Mouse (Mus musculus): ENCODE results near the gene Pbx4. TPM values are rescaled to one million over a fixed set of nuclear protein-coding genes. Genes with fewer than 3 reads are reported as not detected.
A peak's percentile ranks its signal among the peaks of the same experiment; 100 is the strongest.

Gene Pbx4
- polyA plus RNA-seq, 1 experiment from 2014 or later, result 3.1 TPM

DNA sequence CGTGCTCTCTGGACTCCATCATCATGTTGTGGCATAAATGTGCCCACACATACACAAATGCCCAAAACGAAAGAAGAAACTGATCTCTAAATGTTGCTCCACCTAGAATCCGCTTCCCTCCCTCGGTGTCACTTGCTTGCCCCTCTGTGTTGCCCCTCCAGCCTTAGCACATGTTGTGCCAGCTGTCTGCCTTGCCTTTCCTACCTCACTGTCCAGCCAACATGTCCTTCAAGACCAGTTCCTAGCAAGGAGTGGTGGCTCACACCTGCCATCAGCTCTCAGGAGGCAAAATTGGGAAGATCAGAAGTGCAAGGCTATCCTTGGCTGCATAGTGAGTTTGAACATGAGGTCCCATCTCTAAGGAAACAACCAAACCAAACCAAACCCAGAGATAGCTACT, 45.1 kb downstream of the Pbx4 start:
- peaks cover 89% of the 10 kb centered on the region for H3K27me3 ChIP-seq (replicated peaks)
- H3K9me3 ChIP-seq (replicated peaks), result peaks cover 7% of the 10 kb centered on the region
- ATAC-seq, result no peak

DNA sequence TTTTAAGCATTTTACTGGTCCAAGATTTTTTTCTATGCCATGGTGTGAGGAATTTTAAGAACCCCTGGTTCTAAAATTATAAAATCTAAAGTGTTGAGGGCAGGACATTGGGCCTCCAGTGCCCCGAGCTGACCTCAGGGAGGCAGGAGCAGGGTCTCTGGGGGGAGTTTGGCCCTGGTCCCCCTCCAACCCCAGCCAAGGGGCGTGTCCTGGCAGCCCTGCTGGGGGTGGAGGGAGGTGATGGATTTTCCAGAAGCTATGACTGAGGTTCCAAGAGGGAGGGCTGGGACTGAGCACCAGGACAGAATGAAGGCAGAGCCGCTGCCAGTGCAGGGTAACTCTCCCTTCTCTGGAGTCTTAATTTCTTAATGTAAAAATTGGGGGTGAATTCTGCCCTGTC, 45.7 kb downstream of the Pbx4 start:
- Histone ChIP-seq H3K4me1 (peaks cover 21% of the 10 kb centered on the region), H3K9ac (no peak overlapping the region), H3K36me3 (no peaks in the 10 kb centered on the region), H3K27me3 (replicated peaks) (peaks cover 90% of the 10 kb centered on the region), H3K4me3 (no peak overlapping the region), H3K27ac (no peak overlapping the region), H3K9me3 (replicated peaks) (peaks cover 7% of the 10 kb centered on the region), H3K4me2 (no peak overlapping the region)
- ATAC-seq, result no peak
- 51% methylated on average over 3 of the region's 3 CpGs for WGBS (ENCODE audit: insufficient replicate concordance)

More for the DNA sequence above, 45.1 kb downstream of the Pbx4 start:
- no peak overlapping the region for H3K4me3 ChIP-seq
- H3K4me1 ChIP-seq, result peaks cover 16% of the 10 kb centered on the region
- H3K9ac ChIP-seq, result no peak overlapping the region
- H3K36me3 ChIP-seq, result no peaks in the 10 kb centered on the region
- no peak overlapping the region for H3K4me2 ChIP-seq
- 70% methylated on average over 4 of the region's 4 CpGs for WGBS (ENCODE audit: insufficient replicate concordance)
- no peak overlapping the region for H3K27ac ChIP-seq

DNA sequence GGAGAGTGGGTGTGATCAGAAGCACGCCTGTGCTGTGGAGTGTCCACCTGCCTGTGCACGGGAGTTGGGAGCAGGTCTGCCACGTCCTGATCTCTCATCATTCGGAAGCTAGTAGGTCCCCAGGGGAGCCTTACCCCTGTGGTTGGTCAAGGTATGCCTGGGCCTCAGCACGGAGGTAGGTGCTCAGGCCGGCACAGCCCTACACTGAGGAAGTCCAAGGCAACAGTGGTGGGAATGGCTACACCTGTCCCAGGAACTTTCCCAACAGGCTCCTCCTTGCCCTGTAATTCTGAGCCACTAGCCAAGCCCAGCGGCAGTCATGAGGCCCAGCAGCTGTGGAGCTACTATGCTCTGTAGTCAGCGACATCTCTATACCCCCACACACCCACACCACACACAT, 47.4 kb downstream of the Pbx4 start:
- WGBS (ENCODE audit: insufficient replicate concordance), result 57% methylated on average over 8 of the region's 8 CpGs
- Histone ChIP-seq H3K4me1 (peaks cover 21% of the 10 kb centered on the region), H3K9ac (no peak overlapping the region), H3K9me3 (replicated peaks) (peaks cover 7% of the 10 kb centered on the region), H3K27me3 (replicated peaks) (peaks cover 99% of the 10 kb centered on the region), H3K4me3 (no peak overlapping the region), H3K4me2 (no peak overlapping the region), H3K27ac (no peak overlapping the region), H3K36me3 (no peaks in the 10 kb centered on the region)
- no peak for ATAC-seq

DNA sequence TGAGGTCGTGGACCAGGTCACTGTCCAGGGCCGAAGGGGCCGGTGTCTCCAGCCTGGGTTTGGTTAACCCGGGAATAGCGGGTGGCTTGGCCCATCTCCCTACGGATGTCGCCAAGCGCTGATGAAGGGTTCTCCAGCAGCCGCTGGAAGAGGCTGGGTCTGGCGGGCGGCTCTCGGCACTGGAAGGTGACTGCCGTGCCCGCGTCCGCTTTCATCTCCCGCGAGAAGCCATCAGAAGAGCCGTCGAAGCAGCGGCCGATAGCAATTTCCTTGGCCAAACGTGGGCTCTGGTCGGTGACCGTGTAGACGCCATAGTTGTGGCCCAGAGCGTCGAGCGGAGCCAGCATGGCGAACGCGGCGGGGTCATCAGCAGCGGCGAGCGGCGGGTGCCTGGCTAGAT, 48.5 kb downstream of the Pbx4 start:
- Histone ChIP-seq H3K4me2 (peak overlapping the region; percentile 56; the same call in 1 of the 2 replicates), H3K4me1 (peaks cover 21% of the 10 kb centered on the region), H3K4me3 (peak overlapping the region; percentile 5; the same call in 1 of the 2 replicates), H3K9ac (no peak overlapping the region), H3K9me3 (replicated peaks) (peaks cover 7% of the 10 kb centered on the region), H3K36me3 (no peaks in the 10 kb centered on the region), H3K27ac (no peak overlapping the region), H3K27me3 (replicated peaks) (peaks cover 100% of the 10 kb centered on the region)
- WGBS (ENCODE audit: insufficient replicate concordance), result 12% methylated on average over 37 of the region's 37 CpGs
- no peak for ATAC-seq

DNA sequence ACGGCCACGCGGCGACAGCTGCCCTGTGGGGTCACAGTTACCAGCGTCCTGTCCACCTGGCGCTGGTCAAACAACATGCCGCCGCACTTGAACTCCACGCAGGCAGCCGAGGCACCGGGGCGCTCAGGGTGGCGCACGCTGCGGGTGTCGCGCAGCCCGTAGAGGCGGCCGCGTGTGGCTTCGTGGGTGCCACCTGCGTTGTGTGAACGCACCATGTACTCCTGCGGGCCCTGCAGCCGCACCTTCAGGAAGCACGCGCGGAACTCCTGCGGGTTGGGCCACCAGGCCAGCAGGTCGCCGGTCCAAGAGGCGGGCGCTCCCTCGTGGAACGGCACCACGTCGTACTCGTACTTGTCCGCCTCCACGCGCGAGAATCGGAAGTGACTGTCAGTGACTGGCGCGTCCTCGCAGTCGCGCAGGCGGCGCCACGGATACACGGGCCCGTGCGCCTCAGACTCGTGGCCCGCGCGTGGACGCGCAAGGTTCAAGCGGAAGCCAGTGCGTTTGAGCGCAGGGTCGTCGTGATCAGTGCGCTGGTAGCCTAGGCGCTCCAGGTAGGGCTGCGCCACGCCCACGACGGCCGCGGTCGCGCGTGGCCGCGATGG, 49.1 kb downstream of the Pbx4 start:
- no peaks in the 10 kb centered on the region for H3K36me3 ChIP-seq
- H3K27me3 ChIP-seq (replicated peaks), result peaks cover 100% of the 10 kb centered on the region
- H3K4me3 ChIP-seq, result peak overlapping the region; percentile 41
- 19% methylated on average over 79 of the region's 79 CpGs for WGBS (ENCODE audit: insufficient replicate concordance)
- H3K4me2 ChIP-seq, result peak overlapping the region; percentile 56
- H3K4me1 ChIP-seq, result peaks cover 21% of the 10 kb centered on the region
- H3K27ac ChIP-seq, result no peak overlapping the region
- ATAC-seq, result no peak
- H3K9me3 ChIP-seq (replicated peaks), result peaks cover 7% of the 10 kb centered on the region
- no peak overlapping the region for H3K9ac ChIP-seq

DNA sequence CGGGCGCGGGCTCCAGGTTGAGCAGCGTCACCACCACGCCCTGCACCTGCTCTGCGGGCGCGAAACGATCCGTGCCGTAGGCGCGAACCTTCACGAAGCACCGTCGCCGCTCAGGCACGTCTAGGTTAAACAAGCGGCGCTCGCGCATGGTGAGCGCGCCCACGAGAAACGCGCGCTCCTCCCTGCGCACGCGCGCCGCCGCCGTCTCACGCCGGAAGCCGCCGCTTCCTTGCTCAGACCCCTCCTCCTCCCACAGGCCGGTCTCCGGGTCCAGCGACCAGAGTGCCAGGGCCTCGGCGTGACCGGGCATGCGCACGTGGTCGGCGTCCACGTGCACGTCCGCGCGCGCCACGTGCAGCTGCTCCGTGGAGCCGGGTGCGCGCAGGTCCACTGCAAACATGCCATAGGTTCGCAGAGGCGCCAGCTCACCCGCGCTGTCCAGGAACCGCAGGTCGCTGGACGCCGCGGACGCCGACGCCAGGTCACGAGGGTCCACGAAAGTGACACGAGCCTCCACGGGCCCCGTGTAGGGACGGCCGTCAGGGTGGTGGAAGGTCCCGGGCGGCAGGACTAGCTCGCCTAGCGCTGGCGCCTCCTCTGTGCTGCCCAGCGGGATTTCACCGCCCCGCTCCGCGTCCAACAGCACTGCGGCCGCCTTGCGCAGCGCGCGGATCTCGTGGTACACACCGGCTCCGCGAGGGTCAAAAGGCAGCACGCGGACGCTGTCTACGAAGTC, 49.9 kb downstream of the Pbx4 start:
- H3K4me1 ChIP-seq, result peaks cover 21% of the 10 kb centered on the region
- peak overlapping the region; percentile 56 for H3K4me2 ChIP-seq
- no peak overlapping the region for H3K27ac ChIP-seq
- 8% methylated on average over 102 of the region's 103 CpGs for WGBS (ENCODE audit: insufficient replicate concordance)
- H3K9me3 ChIP-seq (replicated peaks), result peaks cover 7% of the 10 kb centered on the region
- peak overlapping the region; percentile 41 for H3K4me3 ChIP-seq
- H3K27me3 ChIP-seq (replicated peaks), result peaks cover 100% of the 10 kb centered on the region
- H3K9ac ChIP-seq, result no peak overlapping the region
- no peak for ATAC-seq
- H3K36me3 ChIP-seq, result no peaks in the 10 kb centered on the region

DNA sequence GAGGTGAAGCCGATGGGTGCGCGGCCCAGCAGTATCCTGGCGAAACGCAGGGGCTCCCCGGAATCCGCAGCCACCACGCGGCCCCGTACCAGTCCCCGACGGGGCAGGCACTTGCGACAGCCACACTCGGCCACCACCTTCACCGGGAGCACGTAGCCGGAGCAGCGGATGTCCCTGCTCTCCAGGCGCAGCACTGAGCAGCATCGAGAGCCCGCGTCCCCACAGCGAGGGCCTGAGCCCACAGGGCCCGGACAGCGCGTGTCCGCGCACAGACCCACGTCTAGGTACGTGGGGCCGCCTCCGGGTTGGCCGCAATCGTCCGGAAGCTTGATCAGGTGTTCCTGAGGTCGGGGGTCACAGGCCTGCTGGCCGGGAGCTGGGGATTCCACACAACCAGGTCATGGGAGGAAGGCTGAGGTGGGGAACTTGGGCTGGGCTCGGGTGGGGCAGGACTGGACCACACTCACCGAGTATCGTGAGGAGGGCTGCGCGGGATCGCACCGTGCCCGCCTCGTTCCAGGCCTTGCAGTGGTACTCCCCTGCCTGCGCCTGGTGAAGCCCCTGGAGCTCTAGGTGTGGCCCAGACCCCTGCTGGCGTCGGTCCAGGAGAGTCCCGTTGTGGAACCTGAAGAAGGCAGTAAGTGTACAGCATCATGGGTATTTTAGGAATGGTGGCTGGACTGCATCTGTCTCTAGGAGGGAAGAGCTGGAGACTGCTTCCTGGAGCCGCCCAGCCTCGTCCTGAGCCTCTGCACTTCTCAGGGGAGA, 50.7 kb downstream of the Pbx4 start:
- Histone ChIP-seq H3K4me2 (0 out of 2 replicates have a peak overlapping the region, but pooled peaks have one; percentile 56), H3K4me3 (peak overlapping the region; percentile 41; the same call in 1 of the 2 replicates)

DNA sequence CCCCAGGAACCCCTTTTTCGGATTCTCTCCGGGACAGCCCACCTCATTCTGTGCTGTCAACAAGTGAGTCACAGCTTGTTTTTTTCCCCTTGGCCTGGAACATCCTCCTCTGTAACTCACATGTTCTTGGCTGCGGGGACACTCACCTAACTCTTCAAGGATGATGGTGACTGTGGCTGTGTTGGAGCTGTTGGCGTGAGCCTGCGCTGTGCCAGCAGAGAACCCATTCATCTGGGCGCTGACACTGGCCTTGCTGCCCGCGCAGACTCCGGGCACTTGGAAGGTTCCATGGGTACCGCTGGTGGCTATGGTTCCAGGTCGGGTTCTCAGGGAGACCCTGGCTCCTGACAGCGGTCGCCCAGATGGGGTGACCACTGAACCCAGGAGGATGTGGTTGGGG, 51.9 kb downstream of the Pbx4 start:
- no peak overlapping the region for H3K27ac ChIP-seq
- 55% methylated on average over 13 of the region's 13 CpGs for WGBS (ENCODE audit: insufficient replicate concordance)
- H3K9ac ChIP-seq, result no peak overlapping the region
- ATAC-seq, result no peak
- peaks cover 100% of the 10 kb centered on the region for H3K27me3 ChIP-seq (replicated peaks)
- peaks cover 7% of the 10 kb centered on the region for H3K9me3 ChIP-seq (replicated peaks)
- H3K4me3 ChIP-seq, result no peak overlapping the region
- no peaks in the 10 kb centered on the region for H3K36me3 ChIP-seq
- H3K4me1 ChIP-seq, result peaks cover 38% of the 10 kb centered on the region
- H3K4me2 ChIP-seq, result no peak overlapping the region

More for the DNA sequence above, 50.7 kb downstream of the Pbx4 start:
- ATAC-seq, result no peak
- Histone ChIP-seq H3K27ac (no peak overlapping the region), H3K9me3 (replicated peaks) (peaks cover 7% of the 10 kb centered on the region), H3K4me1 (peaks cover 27% of the 10 kb centered on the region), H3K36me3 (no peaks in the 10 kb centered on the region), H3K9ac (no peak overlapping the region), H3K27me3 (replicated peaks) (peaks cover 100% of the 10 kb centered on the region)
- 16% methylated on average over 52 of the region's 52 CpGs for WGBS (ENCODE audit: insufficient replicate concordance)

DNA sequence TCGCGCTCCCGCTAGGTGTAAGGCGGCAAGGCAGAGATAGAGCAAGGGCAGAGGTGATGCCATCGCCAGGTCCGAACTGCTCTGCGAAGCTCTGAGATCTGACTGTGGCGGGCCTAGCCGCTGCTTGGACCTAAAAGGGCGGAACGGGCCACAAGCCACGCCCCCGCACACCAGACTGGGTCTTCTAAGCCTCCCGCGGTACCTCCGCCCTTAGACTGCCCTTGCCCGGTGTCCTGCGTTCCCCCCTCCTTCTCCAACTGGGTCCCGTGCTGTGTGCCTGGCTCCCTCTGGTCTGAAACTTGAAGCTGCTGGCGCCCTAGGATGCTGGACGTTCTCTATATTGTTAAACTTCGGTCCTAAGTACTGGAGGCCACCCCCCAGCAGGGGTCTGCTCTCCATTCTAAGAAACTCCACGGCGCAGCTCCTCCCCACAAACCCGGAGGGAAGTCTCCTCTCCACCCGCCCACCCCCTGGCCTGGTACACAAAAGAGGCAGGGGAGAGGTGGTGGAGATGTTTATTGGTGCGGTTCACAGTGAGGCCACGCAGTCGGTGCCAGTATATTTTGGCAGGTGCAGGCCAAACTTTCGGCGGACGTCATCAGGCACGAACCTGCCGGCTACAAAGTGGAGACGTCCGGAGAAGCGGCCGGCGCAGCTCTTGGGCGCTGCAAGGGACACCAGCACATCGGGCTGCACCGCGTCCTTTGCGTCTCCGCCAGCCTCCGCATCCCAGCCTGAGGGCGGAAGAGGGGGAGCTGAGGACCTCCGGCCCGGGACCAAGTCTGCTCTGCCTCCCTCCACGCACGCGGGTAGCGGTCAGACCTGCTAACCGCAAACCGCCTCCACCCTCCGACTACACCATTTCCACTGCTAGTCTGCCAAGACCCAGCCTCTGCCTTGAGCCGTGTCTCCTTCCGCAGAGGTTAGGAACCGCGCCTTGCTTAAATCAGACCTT, 55.3 kb downstream of the Pbx4 start, which contains the start of gene Cilp2:
Gene Cilp2, minus strand, starts transcription at position 399 of the 955 bp plus-strand sequence.
- H3K4me1 ChIP-seq, result peaks cover 24% of the 10 kb centered on the region
- H3K4me2 ChIP-seq, result peak within 1 kb of the TSS; percentile 27
- peaks cover 90% of the 10 kb centered on the region for H3K27me3 ChIP-seq (replicated peaks)
- H3K9ac ChIP-seq, result no peak within 1 kb of the TSS
- H3K27ac ChIP-seq, result no peak within 1 kb of the TSS
- no peak for ATAC-seq
- no peaks in the 10 kb centered on the region for H3K9me3 ChIP-seq (replicated peaks)
- peak within 1 kb of the TSS; percentile 29; the same call in 1 of the 2 replicates for H3K4me3 ChIP-seq
- WGBS (ENCODE audit: insufficient replicate concordance), result 1% methylated on average over 51 of the region's 60 CpGs
- H3K36me3 ChIP-seq, result peaks cover 6% of the 10 kb centered on the region; the same call in 1 of the 2 replicates

DNA sequence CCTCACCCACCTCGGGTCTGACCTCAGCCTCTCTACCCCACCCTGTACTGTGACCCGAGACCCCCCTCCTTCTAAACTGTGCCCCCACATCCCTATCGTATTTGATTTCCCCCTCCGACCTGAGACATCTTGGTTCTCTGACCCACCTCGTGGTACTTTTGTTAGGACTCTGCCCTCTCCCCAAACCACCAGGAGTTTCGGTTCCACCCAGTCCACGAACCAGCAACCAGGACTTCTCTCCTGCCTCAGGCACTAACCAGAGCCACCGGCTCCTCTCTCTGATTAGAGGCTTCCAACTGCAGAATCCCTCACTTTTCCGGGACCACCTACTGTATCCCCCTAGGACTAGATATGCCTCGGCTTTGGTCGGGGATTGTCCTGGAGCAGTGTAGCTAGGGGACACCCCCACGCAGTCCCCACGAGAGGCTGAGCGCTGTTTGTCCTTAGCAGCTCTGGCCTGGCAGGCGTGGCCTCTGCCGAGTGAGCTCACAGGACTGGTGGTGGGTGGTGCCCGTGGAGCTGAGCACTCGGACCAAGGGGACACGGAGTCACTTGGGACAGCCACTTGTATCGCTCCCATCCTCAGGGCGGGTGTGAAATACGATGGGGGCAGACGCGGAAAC, 56.1 kb downstream of the Pbx4 start:
- no peak for ATAC-seq
- 10% methylated on average over 24 of the region's 24 CpGs for WGBS (ENCODE audit: insufficient replicate concordance)
- no peak overlapping the region for H3K9ac ChIP-seq

DNA sequence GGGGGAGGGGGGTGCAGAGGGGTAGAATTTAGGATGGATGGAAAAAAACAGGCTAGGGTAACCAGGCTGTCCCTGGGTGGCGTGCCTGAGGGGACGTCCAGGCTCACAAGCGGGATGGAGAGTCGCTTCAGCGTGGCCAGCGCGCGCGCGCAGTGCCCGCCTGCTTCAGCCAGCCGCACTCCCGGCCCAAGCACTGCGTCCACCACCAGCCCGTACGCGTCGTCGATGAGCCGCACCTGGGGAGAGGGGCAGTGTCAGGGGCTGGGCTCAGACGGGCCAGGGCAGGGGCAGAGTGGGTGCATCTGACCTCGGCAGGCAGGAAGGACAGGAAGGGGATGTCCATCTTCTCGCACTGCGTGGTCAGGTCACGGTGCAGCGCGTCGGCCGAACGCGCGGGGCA, 56.6 kb downstream of the Pbx4 start:
- no peaks in the 10 kb centered on the region for H3K9me3 ChIP-seq (replicated peaks)
- peaks cover 19% of the 10 kb centered on the region for H3K36me3 ChIP-seq
- H3K9ac ChIP-seq, result no peak overlapping the region
- ATAC-seq, result no peak
- peaks cover 77% of the 10 kb centered on the region for H3K27me3 ChIP-seq (replicated peaks)
- H3K4me1 ChIP-seq, result peaks cover 25% of the 10 kb centered on the region
- H3K4me2 ChIP-seq, result peak overlapping the region; percentile 27
- no peak overlapping the region for H3K27ac ChIP-seq
- peak overlapping the region; percentile 29; the same call in 1 of the 2 replicates for H3K4me3 ChIP-seq
- WGBS (ENCODE audit: insufficient replicate concordance), result 9% methylated on average over 32 of the region's 32 CpGs

More for the DNA sequence above, 56.1 kb downstream of the Pbx4 start:
- Histone ChIP-seq H3K4me3 (peak overlapping the region; percentile 29; the same call in 1 of the 2 replicates), H3K36me3 (peaks cover 13% of the 10 kb centered on the region), H3K4me1 (peaks cover 21% of the 10 kb centered on the region), H3K9me3 (replicated peaks) (no peaks in the 10 kb centered on the region), H3K27me3 (replicated peaks) (peaks cover 82% of the 10 kb centered on the region), H3K4me2 (peak overlapping the region; percentile 27), H3K27ac (no peak overlapping the region)
